Mouse (Mus musculus): ENCODE data around the gene Atg9a.

GRCm38 (mm10) chr1:75141486-75142190, 50.4 kb downstream of the Atg9a start:
- TF ChIP-seq POLR2A (IDR thresholded peaks at IDR 0.05; ENCODE audit: borderline replicate concordance, control insufficient read depth, low read depth, low read length): peak; percentile 98
- TF ChIP-seq CTCF (IDR thresholded peaks at IDR 0.05; ENCODE audit: control insufficient read depth, insufficient read depth, low read length): no peak
